Mouse (Mus musculus) gastrocnemius, postnatal 4 days (tissue): Measurements from ENCODE around the gene Dhdh. TPM values are rescaled to one million over a fixed set of nuclear protein-coding genes. Genes with fewer than 3 reads are reported as not detected.

Experiments
- microRNA-seq: library from miRNA; unstranded; fragments of <30 nt; microRNA quantifications from one replicate; pipeline ENCODE4 v1.2.0, GENCODE M21; 2021
- total RNA-seq, 2 experiments: library from RNA; stranded (reverse); gene quantifications; 2 replicates each; pipeline ENCODE4 v1.2.3; 2021

Dhdh gene
- total RNA-seq, 2 experiments from 2014 or later = 8.3 TPM

Small RNAs within 50 kb of the gene (microRNA-seq; reads per million reads assigned to microRNA genes)
- not detected for gene Gm22133

Other genes starting within 250 kb of the Dhdh start
- gene Cd37, start 249.7 kb downstream of the Dhdh start, total RNA-seq = 1 to 10 TPM; 3.7 to 4.8 TPM
- gene Slc6a16, start 247.7 kb downstream of the Dhdh start, total RNA-seq = not detected
- not detected for gene Slc6a21, start 211.3 kb downstream of the Dhdh start, total RNA-seq
- 10 to 100 TPM; 42.7 to 53.4 TPM for gene Trpm4, start 155.0 kb downstream of the Dhdh start, total RNA-seq
- gene Hrc, start 153.5 kb downstream of the Dhdh start, total RNA-seq = 100 to 1,000 TPM; 523 to 551 TPM
- 1 to 10 TPM; 1.9 to 2.4 TPM for gene Ppfia3, start 121.8 kb downstream of the Dhdh start, total RNA-seq
- 1 to 10 TPM in 1 of 2 experiments, under 1 TPM in 1; 0.86 to 1.1 TPM for gene Lin7b, start 118.2 kb downstream of the Dhdh start, total RNA-seq
- 100 to 1,000 TPM; 215 to 251 TPM for gene Snrnp70, start 93.1 kb downstream of the Dhdh start, total RNA-seq
- 10 to 100 TPM; 11.4 to 12.8 TPM for gene Kcna7, start 83.2 kb downstream of the Dhdh start, total RNA-seq
- under 1 TPM; 0.61 to 0.98 TPM for gene Ntf5, start 75.1 kb downstream of the Dhdh start, total RNA-seq
- not detected for gene Lhb, start 68.0 kb downstream of the Dhdh start, total RNA-seq
- 100 to 1,000 TPM; 114 to 133 TPM for gene Gys1, start 54.0 kb downstream of the Dhdh start, total RNA-seq
- gene Ruvbl2, start 50.7 kb downstream of the Dhdh start, total RNA-seq = 10 to 100 TPM; 41.4 to 41.8 TPM
- 100 to 1,000 TPM; 339 to 373 TPM for gene Ftl1, start 28.9 kb downstream of the Dhdh start, total RNA-seq
- 10 to 100 TPM; 39.3 to 43.8 TPM for gene Bax, start 21.9 kb downstream of the Dhdh start, total RNA-seq
- gene Tulp2, start 6.9 kb downstream of the Dhdh start, total RNA-seq = under 1 TPM; 0.17 to 0.36 TPM
- 1 to 10 TPM; 3.8 to 5.4 TPM for gene Gm45808, start 2.0 kb downstream of the Dhdh start, total RNA-seq
- 100 to 1,000 TPM; 182 to 199 TPM for gene Nucb1, start 21.6 kb upstream of the Dhdh start, total RNA-seq
- gene Ppp1r15a, start 37.5 kb upstream of the Dhdh start, total RNA-seq = 10 to 100 TPM; 22.7 to 23.5 TPM
- 10 to 100 TPM; 17.1 to 20.3 TPM for gene Plekha4, start 37.5 kb upstream of the Dhdh start, total RNA-seq
- gene Hsd17b14, start 66.1 kb upstream of the Dhdh start, total RNA-seq = under 1 TPM; 0.61 to 0.80 TPM
- 10 to 100 TPM; 32.2 to 36.3 TPM for gene Bcat2, start 81.3 kb upstream of the Dhdh start, total RNA-seq
- gene Fgf21, start 126.7 kb upstream of the Dhdh start, total RNA-seq = not detected
- not detected for gene Fut1, start 128.5 kb upstream of the Dhdh start, total RNA-seq
- under 1 TPM; 0.34 to 0.36 TPM for gene Izumo1, start 133.0 kb upstream of the Dhdh start, total RNA-seq
- 10 to 100 TPM; 23.0 to 25.6 TPM for gene Rasip1, start 138.7 kb upstream of the Dhdh start, total RNA-seq
- 100 to 1,000 TPM; 170 to 187 TPM for gene Mamstr, start 151.2 kb upstream of the Dhdh start, total RNA-seq
- gene Fut2, start 177.6 kb upstream of the Dhdh start, total RNA-seq = not detected
- gene Ntn5, start 195.2 kb upstream of the Dhdh start, total RNA-seq = 1 to 10 TPM in 1 of 2 experiments, under 1 TPM in 1; 0.88 to 1.3 TPM
- under 1 TPM; 0.23 to 0.39 TPM for gene Sec1, start 205.6 kb upstream of the Dhdh start, total RNA-seq
- 1 to 10 TPM; 4.6 to 4.9 TPM for gene Car11, start 211.0 kb upstream of the Dhdh start, total RNA-seq
- gene Dbp, start 216.3 kb upstream of the Dhdh start, total RNA-seq = 10 to 100 TPM; 22.1 to 26.9 TPM
- 1,000 to 10,000 TPM in 1 of 2 experiments, 100 to 1,000 TPM in 1; 1,000 to 1,132 TPM for gene Rpl18, start 226.7 kb upstream of the Dhdh start, total RNA-seq
- gene Sphk2, start 229.2 kb upstream of the Dhdh start, total RNA-seq = 10 to 100 TPM; 17.4 to 17.9 TPM
- under 1 TPM; 0.34 to 0.52 TPM for gene Fam83e, start 232.4 kb upstream of the Dhdh start, total RNA-seq
- not detected for gene Spaca4, start 237.0 kb upstream of the Dhdh start, total RNA-seq